Mouse (Mus musculus) G1E (cell line): ENCODE measurements around the gene Hist1h4h.

Source experiments
- CTCF ChIP-seq: IDR thresholded peaks from 2 replicates; pipeline ENCODE4 v1.5.1; 2012; ENCODE audit warnings: low read depth, low read length, inconsistent platforms, mixed read lengths
- GATA1 ChIP-seq: IDR thresholded peaks from 2 replicates; pipeline ENCODE4 v1.6.1; 2012; ENCODE audit warnings: borderline replicate concordance, low read length, inconsistent platforms, mixed read lengths
- TAL1 ChIP-seq: conservative IDR thresholded peaks from 2 replicates; pipeline ENCODE4 v1.6.1; 2012; ENCODE audit warnings: low read depth, low read length, inconsistent platforms, mixed read lengths

- TF ChIP-seq CTCF = no peak
- TF ChIP-seq TAL1 = no peak
- TF ChIP-seq GATA1 = no peak
These were observed 42.2 kb upstream of the Hist1h4h start, which contains the start of gene Btn2a2 for GRCm38 (mm10) chr13:23488400-23489322.
